Mouse (Mus musculus): ENCODE data around the gene Adcy1. TPM values are rescaled to one million over a fixed set of nuclear protein-coding genes. Genes with fewer than 3 reads are reported as not detected.

Gene Adcy1
- total and polyA plus RNA-seq, 3 experiments, result 0.03 to 0.38 TPM; not detected in 1

DNA sequence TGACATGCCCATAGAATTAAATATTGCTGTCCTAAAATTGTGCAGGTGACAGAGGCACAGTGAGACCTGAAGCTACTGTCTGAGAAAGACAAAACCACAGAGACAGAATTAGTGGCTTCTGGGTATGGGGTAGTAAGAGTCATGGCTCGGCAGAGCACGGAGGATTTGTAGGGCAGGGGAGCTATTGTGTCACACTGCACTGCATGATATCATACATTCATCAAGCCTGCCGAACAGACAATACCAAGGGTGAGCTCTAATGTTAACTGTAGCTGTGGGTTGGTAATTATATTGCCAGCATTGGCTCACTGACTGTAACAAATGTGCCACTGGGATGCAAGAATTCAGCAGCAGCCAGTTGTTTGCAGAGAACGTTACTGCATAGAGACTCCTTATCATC is 101.1 kb downstream of the Adcy1 start:
- DNase-seq (ENCODE audit: extremely low read depth), result no peak
- dilution Hi-C loops (cut with MboI; ENCODE audit: extremely low pct_ligation_motif_present, extremely low pct_unique_long_range_greater_than_20kb, low sequenced_read_pairs), result no loop called here
- in situ Hi-C loops (cut with MboI; ENCODE audit: low pct_ligation_motif_present, low pct_unique_long_range_greater_than_20kb, low sequenced_read_pairs), result loop anchor here (25.0 kb wide), 1 partner anchor 502 kb away; the partner anchor contains the start of gene Ramp3
- Histone ChIP-seq H3K79me2 (replicated peaks; ENCODE audit: control insufficient read depth, extremely low read depth, insufficient read depth, poor library complexity, severe bottlenecking) (no peaks in the 10 kb centered on the region), H3K4me2 (ENCODE audit: insufficient read depth, low read depth, poor library complexity, severe bottlenecking) (no peak overlapping the region), H3K4me1 (ENCODE audit: control insufficient read depth in 1 of 2, insufficient read depth in 2 of 2) (no peaks in the 10 kb centered on the region), H3K36me3 (replicated peaks in 1 of 2; ENCODE audit: control insufficient read depth in 1 of 2, insufficient read depth in 1 of 2, low read length in 1 of 2) (no peaks in the 10 kb centered on the region), H3K27ac (ENCODE audit: insufficient read depth, low read depth) (no peak overlapping the region), H3K9me3 (replicated peaks; ENCODE audit: low read length) (peaks cover 2% of the 10 kb centered on the region), H3K9ac (ENCODE audit: insufficient read depth, low read depth) (no peak overlapping the region), H3K27me3 (replicated peaks) (peaks cover 39% of the 10 kb centered on the region), H3K4me3 (replicated peaks in 1 of 3; ENCODE audit: low read depth in 2 of 3, low read length in 2 of 3, poor library complexity in 1 of 3) (no peak overlapping the region)
- no peak for TF ChIP-seq RAD21 (IDR thresholded peaks at IDR 0.05; ENCODE audit: low read depth, low read length)

DNA sequence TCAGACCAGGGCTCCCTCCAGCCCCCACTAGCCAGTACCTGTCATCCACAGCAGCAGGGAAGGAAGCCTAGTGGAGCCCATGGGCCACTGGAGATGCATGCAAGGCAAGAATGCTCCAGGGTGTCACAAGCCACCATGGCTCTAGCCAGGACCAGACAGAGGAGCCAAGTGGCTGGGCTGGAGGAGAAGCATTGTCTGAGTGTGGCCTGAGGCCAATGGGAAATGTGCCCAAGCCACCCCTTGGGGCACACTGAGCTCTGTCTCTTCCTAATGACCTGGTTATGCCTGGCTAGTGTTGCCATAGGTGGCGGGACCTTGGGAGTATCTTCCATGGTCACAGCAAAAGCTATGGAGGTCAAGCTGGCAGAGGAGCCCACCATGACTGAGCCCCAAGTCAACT is 106.4 kb downstream of the Adcy1 start:
- no peak overlapping the region for H3K9ac ChIP-seq (ENCODE audit: insufficient read depth, low read depth)
- H3K36me3 ChIP-seq (replicated peaks in 1 of 2; ENCODE audit: control insufficient read depth in 1 of 2, insufficient read depth in 1 of 2, low read length in 1 of 2), result no peaks in the 10 kb centered on the region
- H3K9me3 ChIP-seq (replicated peaks; ENCODE audit: low read length), result peaks cover 14% of the 10 kb centered on the region
- H3K79me2 ChIP-seq (replicated peaks; ENCODE audit: control insufficient read depth, extremely low read depth, insufficient read depth, poor library complexity, severe bottlenecking), result no peaks in the 10 kb centered on the region
- no peak overlapping the region for H3K4me2 ChIP-seq (ENCODE audit: insufficient read depth, low read depth, poor library complexity, severe bottlenecking)
- TF ChIP-seq ZNF384 (IDR thresholded peaks at IDR 0.05; ENCODE audit: low read depth, low read length) (no peak), ZC3H11A (IDR thresholded peaks at IDR 0.05; ENCODE audit: low read depth, low read length) (no peak), KAT2A (IDR thresholded peaks at IDR 0.05; ENCODE audit: insufficient replicate concordance, low read length) (no peak), TBP (conservative IDR thresholded peaks at IDR 0.05; ENCODE audit: low read depth, low read length) (no peak), EP300 (IDR thresholded peaks at IDR 0.05; ENCODE audit: low read length) (no peak), ELF1 (IDR thresholded peaks at IDR 0.05; ENCODE audit: low read depth, low read length) (no peak), MXI1 (IDR thresholded peaks at IDR 0.05; ENCODE audit: low read depth, low read length) (no peak), NRF1 (IDR thresholded peaks at IDR 0.05; ENCODE audit: low read depth, low read length) (no peak), MAFK (IDR thresholded peaks at IDR 0.05; ENCODE audit: insufficient replicate concordance, low read length) (no peak)
- H3K4me1 ChIP-seq (ENCODE audit: control insufficient read depth in 1 of 2, insufficient read depth in 2 of 2), result no peaks in the 10 kb centered on the region
- dilution Hi-C loops (cut with MboI; ENCODE audit: extremely low pct_ligation_motif_present, extremely low pct_unique_long_range_greater_than_20kb, low sequenced_read_pairs) (no loop called here), in situ Hi-C loops (cut with MboI; ENCODE audit: low pct_ligation_motif_present, low pct_unique_long_range_greater_than_20kb, low sequenced_read_pairs) (loop anchor here (25.0 kb wide), 1 partner anchor 507 kb away; the partner anchor contains the start of gene Ramp3)
- peaks cover 51% of the 10 kb centered on the region for H3K27me3 ChIP-seq (replicated peaks)
- DNase-seq (ENCODE audit: extremely low read depth), result no peak
- no peak overlapping the region for H3K4me3 ChIP-seq (replicated peaks in 1 of 3; ENCODE audit: low read depth in 2 of 3, low read length in 2 of 3, poor library complexity in 1 of 3)
- no peak overlapping the region for H3K27ac ChIP-seq (ENCODE audit: insufficient read depth, low read depth)

DNA sequence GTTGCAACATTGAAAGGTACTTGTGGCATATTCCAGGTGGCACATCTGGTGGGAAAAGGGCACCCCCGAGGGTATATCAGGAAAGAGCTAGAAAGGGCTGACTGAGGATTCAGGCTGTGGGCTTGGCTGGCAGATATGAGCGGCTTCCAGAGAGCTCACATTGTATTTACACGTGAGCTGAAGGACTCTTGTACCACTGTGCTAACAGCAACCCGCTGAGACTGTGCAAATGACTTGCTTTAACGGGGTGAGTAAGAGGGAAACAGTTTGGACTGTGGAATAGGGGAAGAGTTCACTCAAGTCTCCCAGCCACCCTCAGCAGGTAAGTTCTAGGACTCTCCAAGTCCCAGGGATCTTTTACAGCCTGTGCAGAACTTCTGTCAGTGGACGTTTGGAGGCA is 110.4 kb downstream of the Adcy1 start:
- H3K36me3 ChIP-seq (replicated peaks in 1 of 2; ENCODE audit: control insufficient read depth in 1 of 2, insufficient read depth in 1 of 2, low read length in 1 of 2), result no peaks in the 10 kb centered on the region
- H3K27me3 ChIP-seq (replicated peaks), result peaks cover 59% of the 10 kb centered on the region
- H3K27ac ChIP-seq (ENCODE audit: insufficient read depth, low read depth), result no peak overlapping the region
- DNase-seq (ENCODE audit: extremely low read depth), result no peak
- H3K79me2 ChIP-seq (replicated peaks; ENCODE audit: control insufficient read depth, extremely low read depth, insufficient read depth, poor library complexity, severe bottlenecking), result no peaks in the 10 kb centered on the region
- in situ Hi-C loops (cut with MboI; ENCODE audit: low pct_ligation_motif_present, low pct_unique_long_range_greater_than_20kb, low sequenced_read_pairs), result loop anchor here (25.0 kb wide), 1 partner anchor 511 kb away; the partner anchor contains the start of gene Ramp3
- no peak overlapping the region for H3K4me3 ChIP-seq (replicated peaks in 1 of 3; ENCODE audit: low read depth in 2 of 3, low read length in 2 of 3, poor library complexity in 1 of 3)
- no peaks in the 10 kb centered on the region for H3K4me1 ChIP-seq (ENCODE audit: control insufficient read depth in 1 of 2, insufficient read depth in 2 of 2)
- no peak overlapping the region for H3K4me2 ChIP-seq (ENCODE audit: insufficient read depth, low read depth, poor library complexity, severe bottlenecking)
- peaks cover 28% of the 10 kb centered on the region for H3K9me3 ChIP-seq (replicated peaks; ENCODE audit: low read length)
- dilution Hi-C loops (cut with MboI; ENCODE audit: extremely low pct_ligation_motif_present, extremely low pct_unique_long_range_greater_than_20kb, low sequenced_read_pairs), result no loop called here
- TF ChIP-seq USF2 (conservative IDR thresholded peaks at IDR 0.05; ENCODE audit: low read depth, low read length), result no peak
- no peak for TF ChIP-seq EP300 (IDR thresholded peaks at IDR 0.05; ENCODE audit: low read length)
- no peak for TF ChIP-seq UBTF (IDR thresholded peaks at IDR 0.05; ENCODE audit: low read depth, low read length)
- TF ChIP-seq CHD2 (IDR thresholded peaks at IDR 0.05; ENCODE audit: low read length), result no peak
- TF ChIP-seq RCOR1 (conservative IDR thresholded peaks at IDR 0.05; ENCODE audit: low read depth, low read length), result no peak
- no peak for TF ChIP-seq TBP (conservative IDR thresholded peaks at IDR 0.05; ENCODE audit: low read depth, low read length)
- no peak for TF ChIP-seq MXI1 (IDR thresholded peaks at IDR 0.05; ENCODE audit: low read depth, low read length)
- TF ChIP-seq JUND (conservative IDR thresholded peaks at IDR 0.05; ENCODE audit: low read depth, low read length), result no peak
- TF ChIP-seq CHD1 (IDR thresholded peaks at IDR 0.05; ENCODE audit: low read depth, low read length), result no peak
- no peak for TF ChIP-seq POLR2A (IDR thresholded peaks at IDR 0.05; ENCODE audit: low read depth, low read length)
- no peak for TF ChIP-seq POLR2AphosphoS2 (IDR thresholded peaks at IDR 0.05; ENCODE audit: low read depth, low read length)
- TF ChIP-seq ZNF384 (IDR thresholded peaks at IDR 0.05; ENCODE audit: low read depth, low read length), result no peak
- TF ChIP-seq MYC (IDR thresholded peaks at IDR 0.05; ENCODE audit: low read depth, low read length), result no peak
- TF ChIP-seq MAZ (IDR thresholded peaks at IDR 0.05; ENCODE audit: low read depth, low read length), result no peak
- no peak for TF ChIP-seq ELF1 (IDR thresholded peaks at IDR 0.05; ENCODE audit: low read depth, low read length)
- TF ChIP-seq MAX (IDR thresholded peaks at IDR 0.05; ENCODE audit: low read length), result no peak
- TF ChIP-seq KAT2A (IDR thresholded peaks at IDR 0.05; ENCODE audit: insufficient replicate concordance, low read length), result no peak
- TF ChIP-seq ZC3H11A (IDR thresholded peaks at IDR 0.05; ENCODE audit: low read depth, low read length), result no peak
- no peak overlapping the region for H3K9ac ChIP-seq (ENCODE audit: insufficient read depth, low read depth)
